Mouse (Mus musculus): ENCODE measurements around the gene Mnt.

DNA sequence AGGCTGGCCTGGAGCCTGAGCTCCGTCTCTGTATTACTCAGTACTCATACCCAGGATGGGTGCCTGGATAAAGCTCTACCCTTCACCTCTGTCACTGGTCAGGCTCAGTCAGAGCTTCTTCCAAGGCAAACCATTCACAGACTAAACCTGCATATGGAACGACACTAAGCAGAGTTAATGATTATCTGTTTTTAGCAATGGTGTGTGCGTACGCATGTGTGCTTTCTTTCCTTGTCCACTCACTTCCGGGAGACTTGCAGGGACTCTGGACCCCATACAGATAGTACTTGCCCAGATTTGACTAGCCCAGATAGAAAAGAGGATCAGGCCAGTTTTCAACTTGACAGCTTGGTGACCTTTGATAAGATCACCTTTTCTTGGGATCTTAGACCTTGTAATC lies 4.0 kb upstream of the Mnt start:
- TF ChIP-seq CTCF (IDR thresholded peaks at IDR 0.05; ENCODE audit: low read depth, low read length) (no peak), TAL1 (conservative IDR thresholded peaks at IDR 0.05; ENCODE audit: low read depth, low read length) (no peak), GATA1 (IDR thresholded peaks at IDR 0.05; ENCODE audit: borderline replicate concordance, low read length) (no peak), GATA2 (IDR thresholded peaks at IDR 0.05; ENCODE audit: borderline replicate concordance, low read depth, low read length) (no peak), POLR2AphosphoS5 (IDR thresholded peaks at IDR 0.05; ENCODE audit: insufficient replicate concordance, low read depth, low read length) (no peak)

All from G1E (cell line).